Mouse (Mus musculus) splenic B cell, adult 2 months (primary cell): ENCODE measurements around the gene Phyhd1.

ENCODE experiments used
- DNase-seq: peaks from one replicate; pipeline ENCODE4 v3.0.0-alpha.2; 2011; ENCODE audit warnings: low read depth, low spot score
- H3K27me3 ChIP-seq: 2 replicates; pipeline ENCODE4 v1.6.1; 2012; ENCODE audit warnings: mild to moderate bottlenecking, low read length, moderate library complexity, mixed read lengths; ENCODE audit not compliant: control insufficient read depth, poor library complexity, insufficient read depth, severe bottlenecking
- H3K36me3 ChIP-seq: 2 replicates; pipeline ENCODE4 v1.6.1; 2012; ENCODE audit warnings: mild to moderate bottlenecking, low read length, moderate library complexity, mixed read lengths; ENCODE audit not compliant: control insufficient read depth, poor library complexity, insufficient read depth, severe bottlenecking

The Phyhd1 gene

GRCm38 (mm10) chr2:30249182-30249581 lies 16.8 kb upstream of the Phyhd1 start:
- no peak for DNase-seq
- no peaks in the 10 kb centered on the region for H3K27me3 ChIP-seq

DNA sequence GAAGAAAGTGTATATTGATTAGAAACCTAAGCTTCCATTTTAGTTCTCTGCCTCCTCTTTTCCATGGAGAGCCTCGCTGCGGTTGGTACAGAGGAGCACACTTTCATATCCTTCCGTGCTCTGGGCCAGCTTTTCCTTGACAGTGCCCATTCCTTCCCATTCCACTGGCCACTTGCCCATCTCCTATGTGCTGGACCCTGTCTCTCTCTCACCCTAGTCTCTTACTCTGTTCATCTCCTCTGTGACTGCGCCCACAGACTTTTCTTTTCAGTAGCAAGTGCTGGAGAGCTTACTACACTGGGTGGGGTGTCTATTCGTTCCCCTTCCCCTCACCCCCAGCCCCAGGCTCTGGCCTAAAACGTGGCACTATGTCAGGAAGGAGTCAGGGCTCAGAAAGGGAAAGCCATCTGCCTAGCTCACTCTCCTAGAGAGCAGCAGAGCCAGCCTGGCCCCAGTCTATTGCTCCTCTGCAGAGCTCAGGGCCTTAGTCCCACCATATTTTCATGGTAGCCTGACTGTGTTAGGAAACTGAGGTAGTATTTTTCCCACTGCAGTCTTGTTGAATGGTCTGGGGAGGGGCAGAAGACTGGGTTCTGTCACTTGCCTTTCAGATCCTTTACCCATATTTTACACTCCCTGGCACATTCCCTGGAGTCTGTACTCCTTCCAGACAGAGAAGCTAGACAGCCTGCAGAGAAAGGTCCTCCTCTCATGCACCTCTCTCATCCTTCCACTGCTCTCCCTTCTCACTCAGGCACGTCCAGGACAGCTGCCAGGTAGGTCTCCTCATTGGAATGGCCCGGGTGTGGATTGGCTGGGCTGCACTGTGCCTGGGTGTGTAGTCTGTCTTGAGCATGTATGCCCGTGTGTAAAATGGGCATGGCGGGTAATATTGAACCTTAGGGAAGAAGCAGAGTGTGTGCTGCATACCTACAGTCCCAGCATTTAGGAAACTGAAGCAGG lies 15.6 kb upstream of the Phyhd1 start:
- no peak for DNase-seq
- no peaks in the 10 kb centered on the region for H3K27me3 ChIP-seq
- H3K36me3 ChIP-seq = peaks cover 1% of the 10 kb centered on the region

More at GRCm38 (mm10) chr2:30249182-30249581, 16.8 kb upstream of the Phyhd1 start:
- no peaks in the 10 kb centered on the region; the same call in 1 of the 2 replicates for H3K36me3 ChIP-seq

GRCm38 (mm10) chr2:30251417-30252104 lies 14.4 kb upstream of the Phyhd1 start:
- H3K27me3 ChIP-seq = no peaks in the 10 kb centered on the region
- peak; percentile 74 for DNase-seq
- peaks cover 6% of the 10 kb centered on the region for H3K36me3 ChIP-seq

DNA sequence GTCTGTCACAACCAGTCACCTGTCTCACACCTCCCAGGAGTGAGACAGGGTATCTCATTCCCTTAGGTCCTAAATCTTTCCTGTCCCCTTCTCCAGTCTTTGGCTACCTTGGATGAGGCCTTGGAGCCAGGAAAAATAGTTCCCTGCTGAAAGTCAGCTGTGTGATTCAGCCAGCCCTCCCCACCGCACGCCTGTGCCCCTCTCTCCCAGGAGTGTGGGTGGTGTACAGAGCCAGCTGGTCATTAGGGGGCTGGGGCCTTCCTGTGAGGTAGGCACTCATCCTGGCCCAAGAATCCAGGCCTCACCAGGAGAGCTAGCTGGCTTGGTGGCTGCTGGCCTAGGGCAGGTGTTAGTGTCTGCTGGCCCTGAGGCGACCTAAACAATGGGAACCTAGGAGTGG lies 13.5 kb upstream of the Phyhd1 start:
- H3K36me3 ChIP-seq = peaks cover 9% of the 10 kb centered on the region
- H3K27me3 ChIP-seq = no peaks in the 10 kb centered on the region
- no peak for DNase-seq

- Histone ChIP-seq H3K36me3 (peaks cover 11% of the 10 kb centered on the region), H3K27me3 (no peaks in the 10 kb centered on the region)
- DNase-seq = no peak
Observed at GRCm38 (mm10) chr2:30253809-30254208, 12.2 kb upstream of the Phyhd1 start.

- DNase-seq = no peak
- peaks cover 11% of the 10 kb centered on the region for H3K36me3 ChIP-seq
- H3K27me3 ChIP-seq = no peaks in the 10 kb centered on the region
Observed at GRCm38 (mm10) chr2:30255631-30256395, 10.2 kb upstream of the Phyhd1 start.

DNA sequence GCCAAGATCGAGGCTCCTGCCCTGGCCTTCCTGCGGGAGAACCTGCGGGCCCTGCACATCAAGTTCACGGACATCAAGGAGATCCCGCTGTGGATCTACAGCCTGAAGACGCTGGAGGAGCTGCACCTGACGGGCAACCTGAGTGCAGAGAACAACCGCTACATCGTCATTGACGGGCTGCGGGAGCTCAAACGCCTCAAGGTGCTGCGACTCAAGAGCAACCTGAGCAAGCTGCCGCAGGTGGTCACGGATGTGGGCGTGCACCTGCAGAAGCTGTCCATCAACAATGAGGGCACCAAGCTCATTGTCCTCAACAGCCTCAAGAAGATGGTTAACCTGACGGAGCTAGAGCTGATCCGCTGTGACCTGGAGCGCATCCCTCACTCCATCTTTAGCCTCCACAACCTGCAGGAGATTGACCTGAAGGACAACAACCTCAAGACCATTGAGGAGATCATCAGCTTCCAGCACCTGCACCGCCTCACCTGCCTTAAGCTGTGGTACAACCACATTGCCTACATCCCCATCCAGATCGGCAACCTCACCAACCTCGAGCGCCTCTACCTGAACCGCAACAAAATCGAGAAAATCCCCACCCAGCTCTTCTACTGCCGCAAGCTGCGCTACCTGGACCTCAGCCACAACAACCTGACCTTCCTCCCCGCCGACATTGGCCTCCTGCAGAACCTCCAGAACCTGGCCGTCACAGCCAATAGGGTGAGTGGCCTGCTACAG lies 9.2 kb upstream of the Phyhd1 start:
- no peak for DNase-seq
- Histone ChIP-seq H3K36me3 (peaks cover 11% of the 10 kb centered on the region), H3K27me3 (no peaks in the 10 kb centered on the region)

- H3K36me3 ChIP-seq = peaks cover 11% of the 10 kb centered on the region
- H3K27me3 ChIP-seq = no peaks in the 10 kb centered on the region
- DNase-seq = no peak
Observed at GRCm38 (mm10) chr2:30257699-30258460, 8.1 kb upstream of the Phyhd1 start.

GRCm38 (mm10) chr2:30258600-30258999 lies 7.4 kb upstream of the Phyhd1 start:
- H3K27me3 ChIP-seq = no peaks in the 10 kb centered on the region
- no peak for DNase-seq
- peaks cover 15% of the 10 kb centered on the region for H3K36me3 ChIP-seq

GRCm38 (mm10) chr2:30259131-30260064 lies 6.6 kb upstream of the Phyhd1 start:
- DNase-seq = no peak
- Histone ChIP-seq H3K27me3 (no peaks in the 10 kb centered on the region), H3K36me3 (peaks cover 15% of the 10 kb centered on the region)

DNA sequence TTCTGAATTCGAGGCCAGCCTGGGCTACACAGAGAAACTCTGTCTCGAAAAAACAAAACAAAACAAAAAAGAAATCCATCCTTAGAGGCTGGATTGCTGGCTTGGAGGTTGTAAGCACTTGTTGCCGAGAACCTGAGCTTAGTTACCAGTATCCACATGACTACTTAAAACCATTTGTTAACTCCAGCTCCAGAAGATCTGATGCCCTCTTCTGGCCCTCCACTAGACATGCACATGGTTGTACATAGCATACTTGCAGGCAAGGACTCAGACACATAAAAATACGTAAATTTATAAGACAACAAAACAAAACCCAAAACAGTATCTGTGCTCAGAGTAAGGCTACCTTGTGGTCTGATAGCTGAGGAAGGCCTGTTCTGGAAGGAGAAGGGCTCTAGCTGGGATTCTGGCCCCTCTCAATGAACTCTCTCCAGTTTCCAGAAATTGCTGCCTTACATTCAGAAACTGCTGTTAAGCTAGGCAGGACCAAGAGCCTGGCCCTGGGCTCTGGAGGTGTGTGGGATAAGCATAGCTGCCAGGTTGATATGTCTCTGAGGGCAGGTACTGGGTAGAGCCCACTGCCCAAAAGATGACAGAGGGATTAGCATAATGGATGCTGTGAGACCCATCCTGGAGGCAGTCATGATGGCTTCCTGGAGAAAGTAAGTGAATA lies 4.8 kb upstream of the Phyhd1 start:
- Histone ChIP-seq H3K36me3 (peaks cover 12% of the 10 kb centered on the region), H3K27me3 (no peaks in the 10 kb centered on the region)
- DNase-seq = peak; percentile 43
